Mouse (Mus musculus): ENCODE data around the gene Vwa7. TPM values are rescaled to one million over a fixed set of nuclear protein-coding genes. Genes with fewer than 3 reads are reported as not detected.

Vwa7 gene
- total and polyA plus RNA-seq, 3 experiments: 0.60 to 3.5 (median 1.5) TPM

DNA sequence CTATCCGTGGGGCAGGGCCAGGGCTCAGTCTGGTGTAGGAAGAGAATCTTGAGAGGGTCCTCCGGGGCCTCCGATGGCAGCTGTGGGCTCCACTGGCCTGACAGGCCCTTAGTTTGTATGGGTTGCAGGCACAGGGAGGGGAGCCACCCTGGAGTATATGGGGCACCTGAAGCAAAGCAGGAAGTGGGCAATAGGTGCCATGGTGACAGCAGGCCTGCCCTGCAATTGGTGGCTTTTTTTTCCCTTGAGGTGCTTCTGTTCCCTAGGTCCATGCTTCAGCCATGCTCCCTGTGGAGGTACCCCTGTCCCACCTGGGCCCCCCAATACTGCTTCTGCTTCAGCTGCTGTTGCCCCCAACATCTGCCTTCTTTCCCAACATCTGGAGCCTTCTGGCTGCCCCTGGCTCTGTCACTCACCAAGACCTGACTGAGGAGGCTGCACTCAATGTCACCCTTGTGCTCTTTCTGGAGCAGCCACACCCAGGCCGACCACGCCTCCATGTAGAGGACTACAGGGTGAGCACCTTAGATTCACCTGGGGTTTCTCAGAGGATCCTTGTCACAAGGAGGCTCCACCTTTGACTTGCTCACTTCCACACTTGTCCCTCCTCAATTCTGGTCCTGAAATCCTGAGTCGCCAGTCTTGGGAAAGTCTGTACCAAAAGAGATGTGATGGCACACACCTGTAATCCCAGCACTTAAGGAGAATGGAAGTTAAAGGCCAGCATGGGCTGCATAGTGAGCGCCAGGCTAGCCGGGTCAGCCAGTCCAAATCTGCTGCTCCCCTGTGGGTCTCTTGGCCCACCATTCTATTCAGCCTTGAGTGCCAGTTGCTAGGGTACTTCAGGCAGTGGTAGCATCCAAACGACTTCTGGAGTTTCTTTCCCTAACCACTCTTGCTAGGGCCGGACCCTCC is 669 bp downstream of the Vwa7 start:
- H3K36me3 ChIP-seq (replicated peaks): peaks cover 77% of the 10 kb centered on the region
- TF ChIP-seq POLR2AphosphoS5 (IDR thresholded peaks at IDR 0.05; ENCODE audit: insufficient replicate concordance, low read depth, low read length) (peak; percentile 20; the same call in 1 of the 2 replicates), TAL1 (conservative IDR thresholded peaks at IDR 0.05; ENCODE audit: low read depth, low read length) (no peak)
- ATAC-seq (ENCODE audit: extremely low read depth, insufficient number of reproducible peaks, low FRiP score, poor library complexity, severe bottlenecking): no peak
- H3K9me3 ChIP-seq (replicated peaks): no peaks in the 10 kb centered on the region
- DNase-seq (ENCODE audit: low spot score): no peak
- no peaks in the 10 kb centered on the region; the same call in 1 of the 2 replicates for H3K27me3 ChIP-seq (ENCODE audit: insufficient read depth, low read length)
- peaks cover 94% of the 10 kb centered on the region for H3K4me1 ChIP-seq (ENCODE audit: insufficient read depth, low read depth, low read length)
- peak overlapping the region; percentile 14; the same call in 1 of the 2 replicates for H3K4me3 ChIP-seq (ENCODE audit: low read depth, low read length)

DNA sequence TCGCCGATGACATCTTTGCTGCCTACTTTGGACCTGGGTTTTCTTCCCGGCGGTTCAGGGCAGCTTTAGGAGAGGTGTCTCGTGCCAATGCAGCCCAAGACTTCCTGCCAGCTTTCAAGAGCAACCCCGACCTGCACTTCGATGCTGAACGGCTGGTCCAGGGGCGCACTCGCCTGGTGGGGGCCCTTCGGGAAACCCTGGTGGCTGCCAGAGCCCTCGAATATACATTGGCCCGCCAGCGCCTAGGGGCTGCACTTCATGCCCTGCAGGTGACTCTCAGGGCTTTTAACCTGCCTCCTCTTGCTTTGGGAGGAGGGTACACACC is 1.3 kb downstream of the Vwa7 start:
- Histone ChIP-seq H3K27me3 (ENCODE audit: insufficient read depth, low read length) (no peaks in the 10 kb centered on the region; the same call in 1 of the 2 replicates), H3K36me3 (replicated peaks) (peaks cover 72% of the 10 kb centered on the region), H3K4me3 (ENCODE audit: low read depth, low read length) (no peak overlapping the region), H3K9me3 (replicated peaks) (no peaks in the 10 kb centered on the region), H3K4me1 (ENCODE audit: insufficient read depth, low read depth, low read length) (peaks cover 94% of the 10 kb centered on the region)
- no peak for TF ChIP-seq CTCF (IDR thresholded peaks at IDR 0.05; ENCODE audit: low read depth, low read length)
- TF ChIP-seq POLR2AphosphoS5 (IDR thresholded peaks at IDR 0.05; ENCODE audit: insufficient replicate concordance, low read depth, low read length): 0 out of 2 replicates have a peak, but pooled peaks have one; percentile 1
- DNase-seq (ENCODE audit: low spot score) (no peak), ATAC-seq (ENCODE audit: extremely low read depth, insufficient number of reproducible peaks, low FRiP score, poor library complexity, severe bottlenecking) (no peak)

DNA sequence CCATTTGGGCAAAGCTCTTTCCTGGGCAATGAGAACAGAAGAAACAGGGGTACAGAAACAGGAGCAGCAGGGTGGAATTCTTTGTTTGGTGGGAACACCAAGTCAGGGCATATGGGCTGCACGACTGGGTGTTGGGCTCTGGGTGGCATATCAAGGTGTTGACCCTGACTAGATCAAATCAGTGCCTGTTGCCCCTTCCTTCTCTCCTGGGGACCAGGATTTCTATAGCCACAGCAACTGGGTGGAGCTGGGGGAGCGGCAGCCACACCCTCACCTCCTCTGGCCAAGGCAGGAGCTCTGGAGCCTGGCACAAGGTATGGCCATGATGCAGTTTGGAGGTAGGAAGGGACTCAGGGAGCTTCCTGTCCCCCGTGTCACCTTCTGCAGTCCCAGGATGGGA is 1.8 kb downstream of the Vwa7 start:
- H3K36me3 ChIP-seq (replicated peaks): peaks cover 70% of the 10 kb centered on the region
- no peak for ATAC-seq (ENCODE audit: extremely low read depth, insufficient number of reproducible peaks, low FRiP score, poor library complexity, severe bottlenecking)
- H3K27me3 ChIP-seq (ENCODE audit: insufficient read depth, low read length): no peaks in the 10 kb centered on the region; the same call in 1 of the 2 replicates
- H3K9me3 ChIP-seq (replicated peaks): no peaks in the 10 kb centered on the region
- no peak for DNase-seq (ENCODE audit: low spot score)
- no peak for TF ChIP-seq GATA1 (IDR thresholded peaks at IDR 0.05; ENCODE audit: borderline replicate concordance, low read length)
- TF ChIP-seq GATA2 (IDR thresholded peaks at IDR 0.05; ENCODE audit: borderline replicate concordance, low read depth, low read length): no peak
- no peak for TF ChIP-seq TAL1 (conservative IDR thresholded peaks at IDR 0.05; ENCODE audit: low read depth, low read length)
- no peak for TF ChIP-seq CTCF (IDR thresholded peaks at IDR 0.05; ENCODE audit: low read depth, low read length)
- TF ChIP-seq POLR2AphosphoS5 (IDR thresholded peaks at IDR 0.05; ENCODE audit: insufficient replicate concordance, low read depth, low read length): no peak
- peaks cover 94% of the 10 kb centered on the region for H3K4me1 ChIP-seq (ENCODE audit: insufficient read depth, low read depth, low read length)
- H3K4me3 ChIP-seq (ENCODE audit: low read depth, low read length): no peak overlapping the region

DNA sequence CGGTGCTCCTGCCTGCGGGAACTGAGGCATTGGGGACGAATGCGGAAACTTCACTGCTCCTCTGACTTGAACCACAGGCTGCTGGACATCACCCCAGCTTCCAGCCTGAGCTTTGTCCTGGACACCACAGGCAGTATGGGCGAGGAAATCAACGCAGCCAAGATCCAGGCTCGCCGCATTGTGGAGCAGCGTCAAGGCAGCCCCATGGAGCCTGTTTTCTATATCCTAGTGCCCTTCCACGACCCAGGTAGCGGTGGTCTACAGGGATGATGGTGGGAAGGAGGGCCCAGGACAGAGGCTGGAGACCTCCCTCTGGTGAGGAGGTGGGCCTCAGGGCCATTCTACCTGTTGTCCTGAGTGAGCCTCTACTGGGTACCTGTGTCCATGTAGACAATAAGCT is 3.5 kb downstream of the Vwa7 start:
- Histone ChIP-seq H3K4me3 (ENCODE audit: low read depth, low read length) (no peak overlapping the region), H3K36me3 (replicated peaks) (peaks cover 70% of the 10 kb centered on the region), H3K9me3 (replicated peaks) (no peaks in the 10 kb centered on the region), H3K27me3 (ENCODE audit: insufficient read depth, low read length) (no peaks in the 10 kb centered on the region; the same call in 1 of the 2 replicates), H3K4me1 (ENCODE audit: insufficient read depth, low read depth, low read length) (peaks cover 94% of the 10 kb centered on the region)
- DNase-seq (ENCODE audit: low spot score) (no peak), ATAC-seq (ENCODE audit: extremely low read depth, insufficient number of reproducible peaks, low FRiP score, poor library complexity, severe bottlenecking) (no peak)
- TF ChIP-seq TAL1 (conservative IDR thresholded peaks at IDR 0.05; ENCODE audit: low read depth, low read length): no peak
- TF ChIP-seq GATA1 (IDR thresholded peaks at IDR 0.05; ENCODE audit: borderline replicate concordance, low read length): no peak
- no peak for TF ChIP-seq CTCF (IDR thresholded peaks at IDR 0.05; ENCODE audit: low read depth, low read length)
- no peak for TF ChIP-seq GATA2 (IDR thresholded peaks at IDR 0.05; ENCODE audit: borderline replicate concordance, low read depth, low read length)
- no peak for TF ChIP-seq POLR2AphosphoS5 (IDR thresholded peaks at IDR 0.05; ENCODE audit: insufficient replicate concordance, low read depth, low read length)

DNA sequence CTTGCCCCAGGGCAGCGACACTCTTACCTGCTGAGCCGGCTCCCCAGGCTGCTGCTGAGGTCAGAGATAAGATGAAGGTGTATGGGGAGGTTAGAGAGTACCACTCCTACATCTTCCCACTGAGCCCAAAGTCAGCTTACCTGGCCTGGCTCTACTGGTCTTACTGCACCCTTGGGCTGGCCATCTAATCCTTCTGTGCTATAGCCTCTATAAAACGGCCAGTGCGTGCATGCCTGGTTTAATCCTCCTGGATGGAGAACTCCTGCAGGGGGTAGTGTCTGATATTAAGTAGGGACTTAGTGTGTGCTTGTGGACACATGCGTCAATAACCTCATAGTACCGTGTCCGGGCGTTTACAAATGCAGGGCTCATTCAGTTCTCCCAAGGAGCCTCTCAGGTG is 4.2 kb downstream of the Vwa7 start:
- H3K36me3 ChIP-seq (replicated peaks): peaks cover 68% of the 10 kb centered on the region

DNA sequence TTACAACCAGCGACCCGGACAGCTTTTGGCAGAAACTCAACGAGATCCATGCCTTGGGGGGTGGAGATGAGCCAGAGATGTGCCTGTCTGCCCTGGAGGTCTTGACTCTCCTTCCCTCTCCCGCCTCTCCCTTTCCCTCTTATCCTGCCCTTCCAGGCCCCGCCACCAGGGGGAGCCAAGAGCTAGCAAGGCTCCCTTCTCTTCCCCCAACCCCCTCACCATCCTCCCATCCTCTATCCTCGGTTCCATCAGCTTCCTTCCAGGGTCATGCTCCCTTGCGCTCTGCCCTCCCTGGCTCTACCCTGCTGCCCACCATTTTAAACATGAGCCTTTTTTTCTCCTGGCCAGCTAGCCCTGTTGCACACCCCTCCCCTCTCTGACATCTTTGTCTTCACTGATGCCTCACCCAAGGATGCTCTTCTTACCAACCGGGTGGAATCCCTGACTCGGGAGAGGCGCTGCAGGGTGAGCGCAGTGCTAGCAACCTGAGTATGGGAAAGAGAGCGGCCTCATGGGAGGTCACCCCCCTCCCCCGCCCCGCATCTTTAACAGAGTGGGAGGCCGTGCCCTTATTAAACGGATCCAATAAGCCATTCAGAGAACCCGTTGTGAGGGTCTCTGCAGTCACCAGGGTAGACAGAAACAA is 4.9 kb downstream of the Vwa7 start:
- H3K4me1 ChIP-seq (ENCODE audit: insufficient read depth, low read depth, low read length): peaks cover 94% of the 10 kb centered on the region
- peak overlapping the region; percentile 68; the same call in 1 of the 2 replicates for H3K4me3 ChIP-seq (ENCODE audit: low read depth, low read length)
- H3K9me3 ChIP-seq (replicated peaks): no peaks in the 10 kb centered on the region
- ATAC-seq (ENCODE audit: extremely low read depth, insufficient number of reproducible peaks, low FRiP score, poor library complexity, severe bottlenecking) (0 out of 2 replicates have a peak, but pooled peaks have one; percentile 12), DNase-seq (ENCODE audit: low spot score) (peak; percentile 69)
- TF ChIP-seq GATA1 (IDR thresholded peaks at IDR 0.05; ENCODE audit: borderline replicate concordance, low read length): no peak
- peak; percentile 87 for TF ChIP-seq CTCF (IDR thresholded peaks at IDR 0.05; ENCODE audit: low read depth, low read length)
- no peak for TF ChIP-seq GATA2 (IDR thresholded peaks at IDR 0.05; ENCODE audit: borderline replicate concordance, low read depth, low read length)
- H3K27me3 ChIP-seq (ENCODE audit: insufficient read depth, low read length): no peaks in the 10 kb centered on the region
- peaks cover 68% of the 10 kb centered on the region for H3K36me3 ChIP-seq (replicated peaks)

More for the DNA sequence above, 4.2 kb downstream of the Vwa7 start:
- H3K4me3 ChIP-seq (ENCODE audit: low read depth, low read length): no peak overlapping the region; the same call in 1 of the 2 replicates
- H3K4me1 ChIP-seq (ENCODE audit: insufficient read depth, low read depth, low read length): peaks cover 94% of the 10 kb centered on the region
- TF ChIP-seq CTCF (IDR thresholded peaks at IDR 0.05; ENCODE audit: low read depth, low read length) (no peak), GATA2 (IDR thresholded peaks at IDR 0.05; ENCODE audit: borderline replicate concordance, low read depth, low read length) (no peak), GATA1 (IDR thresholded peaks at IDR 0.05; ENCODE audit: borderline replicate concordance, low read length) (no peak), POLR2AphosphoS5 (IDR thresholded peaks at IDR 0.05; ENCODE audit: insufficient replicate concordance, low read depth, low read length) (no peak), TAL1 (conservative IDR thresholded peaks at IDR 0.05; ENCODE audit: low read depth, low read length) (no peak)
- H3K9me3 ChIP-seq (replicated peaks): no peaks in the 10 kb centered on the region
- ATAC-seq (ENCODE audit: extremely low read depth, insufficient number of reproducible peaks, low FRiP score, poor library complexity, severe bottlenecking) (no peak), DNase-seq (ENCODE audit: low spot score) (no peak)
- H3K27me3 ChIP-seq (ENCODE audit: insufficient read depth, low read length): no peaks in the 10 kb centered on the region
